Mouse (Mus musculus): ENCODE results near the gene Olfr643.

DNA sequence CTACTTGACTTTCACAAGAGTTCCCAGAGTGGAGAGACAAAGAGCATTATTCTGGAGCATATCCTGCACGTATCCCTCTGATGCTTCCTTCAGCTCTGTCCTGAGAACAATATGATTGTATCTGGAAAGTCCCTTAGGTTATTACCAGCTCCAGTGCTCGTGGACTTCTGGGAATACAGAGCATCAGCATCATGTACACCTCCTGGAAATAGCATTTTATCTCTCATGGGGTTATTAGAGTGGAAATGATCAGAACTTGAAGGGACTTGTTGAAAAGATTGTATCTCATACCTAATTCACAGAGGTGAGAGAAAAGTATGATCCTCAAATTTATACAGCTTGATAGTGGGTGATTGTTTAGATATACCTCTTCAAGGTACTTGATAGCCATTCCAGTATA is 75.9 kb downstream of the Olfr643 start, which contains the start of gene 4930516K23Rik:
- no peak for TF ChIP-seq GATA1 (IDR thresholded peaks at IDR 0.05; ENCODE audit: low read length)
- no peak for TF ChIP-seq TAL1 (IDR thresholded peaks at IDR 0.05; ENCODE audit: low read length)
